Mouse (Mus musculus): ENCODE measurements around the gene Ppard. TPM values are rescaled to one million over a fixed set of nuclear protein-coding genes. Genes with fewer than 3 reads are reported as not detected.
"Not testable (repeated sequence)": the region's sequence is repeated elsewhere in the genome, so short reads cannot be mapped to it uniquely, and the experiment has no call there.

The Ppard gene
- polyA plus RNA-seq, 1 experiment from 2014 or later: 0.66 TPM

DNA sequence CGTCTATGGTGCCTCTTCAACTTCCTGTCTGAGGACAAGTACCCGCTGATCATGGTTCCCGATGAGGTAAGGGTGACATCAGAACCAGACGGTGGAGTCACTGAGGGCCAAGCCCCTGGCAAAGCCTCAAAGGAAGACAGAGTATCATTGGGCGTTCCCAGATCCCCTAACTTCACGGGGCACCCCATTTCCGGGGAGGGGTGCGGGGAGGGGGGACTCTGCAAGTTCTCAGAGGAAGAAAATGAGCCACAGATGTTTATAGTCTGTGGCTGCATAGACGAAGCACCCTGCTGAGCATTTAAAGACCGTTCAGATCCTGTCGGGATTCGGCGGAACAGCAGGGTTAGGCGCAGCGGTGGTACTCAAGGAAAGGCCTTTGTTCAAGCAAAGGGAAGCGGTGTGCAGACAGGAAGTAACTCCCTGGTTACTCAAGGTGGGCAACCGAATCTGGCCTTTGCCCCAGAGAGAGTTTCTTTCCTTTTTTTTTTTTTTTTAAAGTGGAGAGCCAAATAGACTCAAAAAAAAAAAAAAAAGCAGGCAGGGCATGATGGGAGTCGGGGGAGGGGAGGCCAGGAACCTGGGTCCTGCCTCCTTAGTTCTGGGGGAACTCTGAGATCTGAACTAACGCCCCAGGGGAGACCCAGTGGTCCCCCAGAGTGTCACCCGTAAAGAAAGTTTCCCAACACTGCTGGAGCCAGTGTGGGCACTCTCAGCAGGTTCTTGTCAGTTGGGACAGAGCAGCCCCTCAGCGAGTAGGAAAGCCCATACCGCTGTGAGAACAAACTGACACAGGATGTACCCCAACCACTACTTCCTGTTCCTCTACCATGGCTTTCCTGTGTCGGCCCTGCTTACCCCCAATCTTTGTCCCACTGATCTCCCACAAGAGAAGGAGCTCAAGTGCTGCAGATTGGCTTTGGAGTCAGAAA, 14.5 kb upstream of the Ppard start:
- TF ChIP-seq EP300 (IDR thresholded peaks at IDR 0.05; ENCODE audit: low read depth) (no peak), CTCF (IDR thresholded peaks at IDR 0.05; ENCODE audit: low read depth) (no peak)
- Histone ChIP-seq H3K4me3 (ENCODE audit: low read depth, low read length) (no peak overlapping the region), H3K4me2 (ENCODE audit: low read depth, low read length) (peak overlapping the region; percentile 51), H3K9me3 (ENCODE audit: low read length) (no peaks in the 10 kb centered on the region), H3K9ac (replicated peaks) (peak overlapping the region; percentile 30; the same call in 1 of the 2 replicates), H3K27me3 (ENCODE audit: insufficient read depth, low read length) (0 out of 2 replicates have a peak, but pooled peaks cover 2% of the 10 kb centered on the region), H3K36me3 (replicated peaks; ENCODE audit: insufficient read depth, low read length) (no peaks in the 10 kb centered on the region; the same call in 1 of the 2 replicates), H3K27ac (ENCODE audit: low read depth) (peak overlapping the region; percentile 58), H3K4me1 (ENCODE audit: insufficient read depth) (peaks cover 14% of the 10 kb centered on the region)
- DNase-seq (peak; percentile 45), ATAC-seq (0 out of 2 replicates have a peak, but pooled peaks have one; percentile 35)
- WGBS (ENCODE audit: insufficient replicate concordance): 15% methylated on average over 23 of the region's 23 CpGs

DNA sequence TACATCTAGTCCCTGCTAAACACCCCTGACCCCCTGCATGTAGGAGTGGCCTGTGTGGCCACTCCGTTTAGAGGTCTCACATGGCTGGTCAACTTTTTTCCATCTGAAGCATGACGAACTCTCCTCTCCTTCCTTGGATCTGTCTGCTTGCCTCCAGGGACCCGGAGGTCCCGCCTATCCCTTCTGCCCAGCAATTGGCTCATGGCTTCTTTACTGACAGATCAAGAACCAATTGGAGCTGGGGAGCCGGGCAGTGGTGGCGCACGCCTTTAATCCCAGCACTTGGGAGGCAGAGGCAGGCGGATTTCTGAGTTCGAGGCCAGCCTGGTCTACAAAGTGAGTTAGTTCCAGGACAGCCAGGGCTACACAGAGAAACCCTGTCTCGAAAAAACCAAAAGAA, 10.0 kb upstream of the Ppard start:
- H3K4me1 ChIP-seq (ENCODE audit: insufficient read depth): peaks cover 25% of the 10 kb centered on the region
- not testable (repeated sequence) for H3K4me3 ChIP-seq (ENCODE audit: low read depth, low read length); H3K36me3 ChIP-seq (replicated peaks; ENCODE audit: insufficient read depth, low read length); DNase-seq; H3K9me3 ChIP-seq (ENCODE audit: low read length); H3K27ac ChIP-seq (ENCODE audit: low read depth); ATAC-seq; H3K9ac ChIP-seq (replicated peaks); H3K4me2 ChIP-seq (ENCODE audit: low read depth, low read length); H3K27me3 ChIP-seq (ENCODE audit: insufficient read depth, low read length)
- WGBS (ENCODE audit: insufficient replicate concordance): 79% methylated on average over 10 of the region's 10 CpGs

DNA sequence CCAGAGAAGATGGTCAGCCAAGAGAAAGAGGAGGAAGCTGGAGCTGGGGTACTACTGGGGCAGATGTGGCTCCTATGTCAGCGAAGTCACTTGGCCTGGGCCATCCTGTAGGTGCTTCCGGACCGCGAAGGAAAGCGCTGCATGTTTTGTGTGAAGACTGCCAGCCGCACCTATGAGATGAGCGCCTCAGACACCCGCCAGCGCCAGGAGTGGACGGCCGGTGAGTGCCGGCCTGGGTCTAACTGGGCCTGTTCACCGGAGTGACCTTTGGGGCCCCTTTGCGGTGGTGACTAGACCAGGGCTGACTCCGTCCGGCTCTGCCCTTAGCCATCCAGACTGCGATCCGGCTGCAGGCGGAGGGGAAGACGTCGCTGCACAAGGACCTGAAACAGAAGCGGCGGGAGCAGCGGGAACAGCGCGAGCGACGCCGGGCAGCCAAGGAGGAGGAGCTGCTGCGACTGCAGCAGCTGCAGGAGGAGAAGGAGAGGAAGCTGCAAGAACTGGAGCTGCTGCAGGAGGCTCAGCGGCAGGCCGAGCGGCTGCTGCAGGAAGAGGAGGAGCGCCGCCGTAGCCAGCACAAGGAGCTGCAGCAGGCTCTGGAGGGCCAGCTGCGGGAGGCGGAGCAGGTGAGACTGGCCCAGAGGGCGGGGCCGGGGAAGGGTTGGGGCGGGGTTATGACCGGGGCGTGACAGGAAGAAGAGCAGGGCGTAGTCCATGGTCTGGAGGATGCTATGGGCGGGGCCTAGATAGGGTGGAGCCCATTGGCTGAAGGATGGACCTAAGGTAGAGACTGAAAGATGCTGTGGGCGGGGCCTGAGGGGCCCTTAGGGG, 8.7 kb upstream of the Ppard start:
- 2% methylated on average over 46 of the region's 46 CpGs for WGBS (ENCODE audit: insufficient replicate concordance)
- H3K36me3 ChIP-seq (replicated peaks; ENCODE audit: insufficient read depth, low read length): peaks cover 8% of the 10 kb centered on the region
- H3K27me3 ChIP-seq (ENCODE audit: insufficient read depth, low read length): no peaks in the 10 kb centered on the region
- DNase-seq (peak; percentile 98), ATAC-seq (peak; percentile 96)
- TF ChIP-seq EP300 (IDR thresholded peaks at IDR 0.05; ENCODE audit: low read depth): no peak
- TF ChIP-seq CTCF (IDR thresholded peaks at IDR 0.05; ENCODE audit: low read depth): peak; percentile 34; the same call in 1 of the 2 replicates
- peak overlapping the region; percentile 31 for H3K9ac ChIP-seq (replicated peaks)
- peak overlapping the region; percentile 76 for H3K4me2 ChIP-seq (ENCODE audit: low read depth, low read length)
- no peaks in the 10 kb centered on the region for H3K9me3 ChIP-seq (ENCODE audit: low read length)
- H3K4me3 ChIP-seq (ENCODE audit: low read depth, low read length): peak overlapping the region; percentile 42
- H3K4me1 ChIP-seq (ENCODE audit: insufficient read depth): peaks cover 14% of the 10 kb centered on the region
- peak overlapping the region; percentile 37 for H3K27ac ChIP-seq (ENCODE audit: low read depth)

DNA sequence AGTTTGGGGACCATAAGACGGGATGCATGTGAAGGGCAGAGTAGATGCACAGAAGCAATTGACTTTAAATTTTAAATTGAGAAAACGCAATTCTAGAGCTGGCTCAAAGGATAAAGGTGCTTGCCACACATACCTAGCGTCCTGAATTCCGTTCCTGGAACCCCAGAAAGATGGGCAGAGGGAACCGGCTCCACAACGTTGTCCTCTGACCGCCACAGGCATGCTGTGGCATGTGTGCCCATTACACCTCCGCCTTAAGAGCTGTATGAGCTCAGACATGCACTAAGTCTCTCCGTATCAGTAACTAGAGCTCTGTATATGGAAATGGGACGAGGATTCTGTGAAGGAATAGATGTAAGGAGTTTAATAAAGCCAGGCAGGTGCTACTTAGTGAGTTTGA, 7.9 kb upstream of the Ppard start:
- no peak overlapping the region for H3K9ac ChIP-seq (replicated peaks)
- peaks cover 14% of the 10 kb centered on the region for H3K4me1 ChIP-seq (ENCODE audit: insufficient read depth)
- ATAC-seq: no peak

DNA sequence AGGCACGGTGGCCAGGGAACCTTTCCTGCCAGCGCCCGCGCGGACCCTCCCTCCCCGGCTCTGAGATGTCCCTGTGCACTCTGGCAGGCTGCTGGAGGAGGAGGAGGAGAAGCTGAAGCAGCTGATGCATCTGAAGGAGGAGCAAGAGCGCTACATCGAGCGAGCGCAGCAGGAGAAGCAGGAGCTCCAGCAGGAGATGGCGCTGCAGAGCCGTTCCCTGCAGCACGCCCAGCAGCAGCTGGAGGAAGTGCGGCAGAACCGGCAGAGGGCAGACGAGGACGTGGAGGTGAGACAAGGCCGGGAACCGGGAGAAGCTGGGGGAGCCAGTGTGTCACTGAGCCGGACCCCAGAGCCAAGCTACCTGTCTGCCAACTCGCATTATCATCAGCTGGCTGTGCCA, 6.5 kb upstream of the Ppard start:
- ATAC-seq: peak; percentile 48
- TF ChIP-seq CTCF (IDR thresholded peaks at IDR 0.05; ENCODE audit: low read depth) (peak; percentile 100), EP300 (IDR thresholded peaks at IDR 0.05; ENCODE audit: low read depth) (no peak)
- H3K36me3 ChIP-seq (replicated peaks; ENCODE audit: insufficient read depth, low read length): peaks cover 8% of the 10 kb centered on the region; the same call in 1 of the 2 replicates
- no peaks in the 10 kb centered on the region for H3K27me3 ChIP-seq (ENCODE audit: insufficient read depth, low read length)
- H3K4me2 ChIP-seq (ENCODE audit: low read depth, low read length): no peak overlapping the region
- H3K9me3 ChIP-seq (ENCODE audit: low read length): no peaks in the 10 kb centered on the region
- no peak overlapping the region for H3K4me3 ChIP-seq (ENCODE audit: low read depth, low read length)
- H3K4me1 ChIP-seq (ENCODE audit: insufficient read depth): peaks cover 14% of the 10 kb centered on the region
- 17% methylated on average over 21 of the region's 21 CpGs for WGBS (ENCODE audit: insufficient replicate concordance)
- DNase-seq: peak; percentile 90
- no peak overlapping the region for H3K27ac ChIP-seq (ENCODE audit: low read depth)
- H3K9ac ChIP-seq (replicated peaks): no peak overlapping the region

More for the DNA sequence above, 7.9 kb upstream of the Ppard start:
- Histone ChIP-seq H3K27me3 (ENCODE audit: insufficient read depth, low read length) (no peaks in the 10 kb centered on the region), H3K9me3 (ENCODE audit: low read length) (no peaks in the 10 kb centered on the region), H3K36me3 (replicated peaks; ENCODE audit: insufficient read depth, low read length) (peaks cover 8% of the 10 kb centered on the region), H3K4me3 (ENCODE audit: low read depth, low read length) (no peak overlapping the region), H3K27ac (ENCODE audit: low read depth) (no peak overlapping the region), H3K4me2 (ENCODE audit: low read depth, low read length) (no peak overlapping the region)
- no peak for TF ChIP-seq EP300 (IDR thresholded peaks at IDR 0.05; ENCODE audit: low read depth)
- TF ChIP-seq CTCF (IDR thresholded peaks at IDR 0.05; ENCODE audit: low read depth): no peak
- DNase-seq: no peak
- WGBS (ENCODE audit: insufficient replicate concordance): 91% methylated on average over 10 of the region's 10 CpGs

DNA sequence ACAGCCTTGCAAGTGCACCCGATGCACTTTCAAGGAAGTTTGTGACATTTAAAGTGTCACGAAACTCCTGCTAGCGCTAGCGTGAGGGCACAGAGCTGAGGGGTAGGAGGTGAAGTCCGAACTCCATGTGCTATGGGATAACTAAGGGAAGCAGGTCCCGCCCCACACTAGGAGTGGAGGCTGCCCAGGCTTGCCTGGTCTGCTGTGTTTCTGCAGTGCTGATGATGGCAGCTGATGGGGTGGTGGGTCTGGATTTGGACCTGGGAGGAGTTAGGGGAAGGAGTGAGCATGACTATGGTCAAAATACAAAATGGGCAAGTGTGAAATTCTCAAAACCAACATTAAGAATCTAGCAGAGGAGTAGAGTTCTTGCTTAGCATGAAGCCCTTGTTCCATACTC, 2.0 kb upstream of the Ppard start:
- WGBS (ENCODE audit: insufficient replicate concordance): 76% methylated on average over 6 of the region's 6 CpGs
- no peak overlapping the region for H3K27ac ChIP-seq (ENCODE audit: low read depth)
- H3K27me3 ChIP-seq (ENCODE audit: insufficient read depth, low read length): no peaks in the 10 kb centered on the region
- H3K36me3 ChIP-seq (replicated peaks; ENCODE audit: insufficient read depth, low read length): peaks cover 8% of the 10 kb centered on the region; the same call in 1 of the 2 replicates
- TF ChIP-seq EP300 (IDR thresholded peaks at IDR 0.05; ENCODE audit: low read depth): no peak
- no peak for TF ChIP-seq CTCF (IDR thresholded peaks at IDR 0.05; ENCODE audit: low read depth)
- H3K9me3 ChIP-seq (ENCODE audit: low read length): no peaks in the 10 kb centered on the region
- no peak overlapping the region for H3K4me2 ChIP-seq (ENCODE audit: low read depth, low read length)
- no peak overlapping the region for H3K9ac ChIP-seq (replicated peaks)
- DNase-seq (no peak), ATAC-seq (no peak)
- H3K4me1 ChIP-seq (ENCODE audit: insufficient read depth): peaks cover 16% of the 10 kb centered on the region
- H3K4me3 ChIP-seq (ENCODE audit: low read depth, low read length): no peak overlapping the region
